Mouse (Mus musculus): ENCODE data around the gene Med4. TPM values are rescaled to one million over a fixed set of nuclear protein-coding genes. Genes with fewer than 3 reads are reported as not detected.
A peak's percentile ranks its signal among the peaks of the same experiment; 100 is the strongest.

The Med4 gene
- polyA plus RNA-seq, 1 experiment, result 24.1 TPM

- no peak for DNase-seq
- Histone ChIP-seq H3K4me1 (replicated peaks; ENCODE audit: control insufficient read depth, insufficient read depth, low read length) (no peaks in the 10 kb centered on the region; the same call in 1 of the 2 replicates), H3K36me3 (ENCODE audit: control insufficient read depth, insufficient read depth, low read length) (no peaks in the 10 kb centered on the region), H3K4me3 (ENCODE audit: control insufficient read depth, insufficient read depth, low read length) (no peak overlapping the region), H3K27me3 (ENCODE audit: control insufficient read depth, insufficient read depth, low read length) (no peaks in the 10 kb centered on the region), H3K27ac (ENCODE audit: control insufficient read depth, insufficient read depth, low read length) (no peak overlapping the region)
- TF ChIP-seq POLR2A (IDR thresholded peaks at IDR 0.05; ENCODE audit: control insufficient read depth, extremely low read depth, insufficient read depth, low read length, poor library complexity), result no peak
- no peak for TF ChIP-seq CTCF (IDR thresholded peaks at IDR 0.05; ENCODE audit: borderline replicate concordance, control insufficient read depth, extremely low read depth, insufficient read depth, low read length, poor library complexity)
- 88% methylated on average over 6 of the region's 6 CpGs for WGBS
These were observed 41.3 kb downstream of the Med4 start for GRCm38 (mm10) chr14:73551164-73551563.

- H3K27me3 ChIP-seq (ENCODE audit: control insufficient read depth, insufficient read depth, low read length), result no peaks in the 10 kb centered on the region
- no peak overlapping the region for H3K27ac ChIP-seq (ENCODE audit: control insufficient read depth, insufficient read depth, low read length)
- no peaks in the 10 kb centered on the region for H3K36me3 ChIP-seq (ENCODE audit: control insufficient read depth, insufficient read depth, low read length)
- H3K4me3 ChIP-seq (ENCODE audit: control insufficient read depth, insufficient read depth, low read length), result peak overlapping the region; percentile 97
- DNase-seq, result peak; percentile 97
- no peaks in the 10 kb centered on the region; the same call in 1 of the 2 replicates for H3K4me1 ChIP-seq (replicated peaks; ENCODE audit: control insufficient read depth, insufficient read depth, low read length)
- 5% methylated on average over 61 of the region's 61 CpGs for WGBS
- TF ChIP-seq POLR2A (IDR thresholded peaks at IDR 0.05; ENCODE audit: control insufficient read depth, extremely low read depth, insufficient read depth, low read length, poor library complexity) (0 out of 2 replicates have a peak, but pooled peaks have one; percentile 57), CTCF (IDR thresholded peaks at IDR 0.05; ENCODE audit: borderline replicate concordance, control insufficient read depth, extremely low read depth, insufficient read depth, low read length, poor library complexity) (peak; percentile 55; the same call in 1 of the 2 replicates)
These were observed 42.7 kb downstream of the Med4 start for GRCm38 (mm10) chr14:73552341-73553121.

- peak overlapping the region; percentile 97 for H3K4me3 ChIP-seq (ENCODE audit: control insufficient read depth, insufficient read depth, low read length)
- no peaks in the 10 kb centered on the region; the same call in 1 of the 2 replicates for H3K4me1 ChIP-seq (replicated peaks; ENCODE audit: control insufficient read depth, insufficient read depth, low read length)
- H3K36me3 ChIP-seq (ENCODE audit: control insufficient read depth, insufficient read depth, low read length), result no peaks in the 10 kb centered on the region
- 3% methylated on average over 10 of the region's 10 CpGs for WGBS
- DNase-seq, result no peak
- H3K27ac ChIP-seq (ENCODE audit: control insufficient read depth, insufficient read depth, low read length), result no peak overlapping the region
- TF ChIP-seq CTCF (IDR thresholded peaks at IDR 0.05; ENCODE audit: borderline replicate concordance, control insufficient read depth, extremely low read depth, insufficient read depth, low read length, poor library complexity) (no peak), POLR2A (IDR thresholded peaks at IDR 0.05; ENCODE audit: control insufficient read depth, extremely low read depth, insufficient read depth, low read length, poor library complexity) (no peak)
- no peaks in the 10 kb centered on the region for H3K27me3 ChIP-seq (ENCODE audit: control insufficient read depth, insufficient read depth, low read length)
These were observed 43.4 kb downstream of the Med4 start for GRCm38 (mm10) chr14:73553122-73553696.

Other genes with a start within 250 kb of the Med4 start
- 16.2 and 17.1 TPM in 2 replicates for gene Rb1, start 184.2 kb upstream of the Med4 start, polyA plus RNA-seq (2012; rRNA removed)
- 859 and 985 TPM in 2 replicates for gene Itm2b, start 124.7 kb upstream of the Med4 start, polyA plus RNA-seq (2012; rRNA removed)
- gene Sucla2, start 15.3 kb downstream of the Med4 start, polyA plus RNA-seq (2012; rRNA removed), result 14.8 and 18.1 TPM in 2 replicates
- 3.6 TPM in 2 replicates for gene Nudt15, start 38.2 kb downstream of the Med4 start, polyA plus RNA-seq (2012; rRNA removed)
- not detected in 2 replicates for gene Gm21750, start 151.2 kb downstream of the Med4 start, polyA plus RNA-seq (2012; rRNA removed)